Mouse (Mus musculus) embryo, embryonic 9.5 days (tissue): ENCODE data around the gene Psg16.
"Not testable (repeated sequence)": the region's sequence is repeated elsewhere in the genome, so short reads cannot be mapped to it uniquely, and the experiment has no call there.

Experiments used
- DNase-seq: peaks from one replicate; pipeline ENCODE4 v3.0.0-alpha.2; 2017; ENCODE audit errors: extremely low spot score

Gene Psg16

DNA sequence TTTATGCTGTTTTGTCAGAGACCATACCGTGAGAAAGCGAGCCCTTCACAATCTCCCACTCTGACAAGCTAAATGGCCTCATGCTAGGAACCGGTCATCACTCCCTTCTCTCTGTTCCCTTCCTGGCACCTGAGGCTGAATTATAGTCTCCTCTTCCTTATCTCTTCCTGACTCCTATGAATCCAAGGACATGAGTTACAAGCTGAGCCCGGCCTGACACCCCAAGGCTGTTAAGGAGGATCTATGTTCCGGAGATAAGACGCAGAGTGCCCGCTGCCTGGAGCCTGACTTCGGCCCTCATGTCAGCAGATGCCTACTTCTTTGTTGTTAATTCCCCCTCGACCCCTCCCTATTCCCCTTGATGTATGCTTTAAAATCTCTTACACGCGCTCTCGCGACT is 27.8 kb downstream of the Psg16 start:
- DNase-seq, result not testable (repeated sequence)

DNA sequence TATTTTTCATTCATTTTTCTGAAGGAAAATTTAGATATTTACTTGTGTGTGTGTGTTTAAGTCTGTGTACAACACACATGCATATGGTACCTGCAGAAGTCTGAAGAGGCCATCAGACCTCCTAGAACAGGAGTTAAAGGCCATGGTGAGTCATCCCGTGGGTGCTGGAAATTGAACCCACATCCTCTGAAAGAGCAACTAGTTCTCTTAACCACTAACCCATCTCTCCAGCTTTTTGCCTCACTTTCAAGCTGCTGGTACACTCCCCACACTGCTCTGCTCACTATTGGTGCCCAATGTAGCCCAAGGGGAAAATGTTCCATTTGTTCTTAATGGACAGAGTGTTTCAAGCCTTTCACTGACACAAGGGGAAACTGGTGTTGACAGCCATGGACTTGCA is 61.5 kb downstream of the Psg16 start:
- no peak for DNase-seq

DNA sequence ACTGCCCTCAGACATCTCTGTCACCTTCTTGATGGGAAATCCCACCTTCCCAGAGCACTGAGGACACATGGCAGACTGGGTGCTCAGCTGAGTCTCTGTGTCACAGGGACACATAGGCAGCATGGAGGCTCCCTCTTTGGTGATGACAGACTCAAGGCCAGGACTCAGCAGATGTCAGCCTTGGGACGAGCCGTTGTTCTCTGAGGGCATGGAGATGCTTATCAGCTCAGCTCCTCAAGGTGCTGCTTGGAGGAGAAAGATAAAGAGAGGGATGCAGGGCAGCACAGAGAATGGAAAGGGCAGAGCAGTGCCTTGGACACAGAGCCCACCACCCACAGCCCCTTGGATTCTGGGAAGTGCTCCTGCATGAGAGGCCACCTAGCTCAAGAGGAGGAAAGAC is 76.1 kb downstream of the Psg16 start, which contains the start of gene Ceacam3:
Gene Ceacam3, plus strand, starts transcription at position 352 of the 400 bp plus-strand sequence.
- no peak for DNase-seq

DNA sequence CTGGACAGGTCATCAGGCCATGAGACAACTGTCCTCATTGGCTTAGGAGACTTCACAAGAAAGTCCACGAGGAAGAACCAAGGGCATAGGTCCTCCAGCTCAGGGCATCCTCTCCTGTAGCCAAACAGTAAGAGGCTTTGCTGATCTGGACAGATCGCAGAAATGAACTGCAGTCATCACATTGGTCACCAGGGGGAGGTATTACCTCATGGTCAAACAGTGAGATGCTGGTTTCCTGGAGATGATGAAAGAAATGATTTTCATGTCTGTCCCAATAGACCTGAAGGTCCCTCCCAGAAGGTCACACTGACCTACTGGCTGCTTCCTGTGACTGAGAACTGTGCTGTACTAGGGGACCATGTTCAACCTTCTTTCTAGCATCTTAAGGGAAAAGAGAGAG is 81.8 kb downstream of the Psg16 start:
- DNase-seq, result peak; percentile 15

DNA sequence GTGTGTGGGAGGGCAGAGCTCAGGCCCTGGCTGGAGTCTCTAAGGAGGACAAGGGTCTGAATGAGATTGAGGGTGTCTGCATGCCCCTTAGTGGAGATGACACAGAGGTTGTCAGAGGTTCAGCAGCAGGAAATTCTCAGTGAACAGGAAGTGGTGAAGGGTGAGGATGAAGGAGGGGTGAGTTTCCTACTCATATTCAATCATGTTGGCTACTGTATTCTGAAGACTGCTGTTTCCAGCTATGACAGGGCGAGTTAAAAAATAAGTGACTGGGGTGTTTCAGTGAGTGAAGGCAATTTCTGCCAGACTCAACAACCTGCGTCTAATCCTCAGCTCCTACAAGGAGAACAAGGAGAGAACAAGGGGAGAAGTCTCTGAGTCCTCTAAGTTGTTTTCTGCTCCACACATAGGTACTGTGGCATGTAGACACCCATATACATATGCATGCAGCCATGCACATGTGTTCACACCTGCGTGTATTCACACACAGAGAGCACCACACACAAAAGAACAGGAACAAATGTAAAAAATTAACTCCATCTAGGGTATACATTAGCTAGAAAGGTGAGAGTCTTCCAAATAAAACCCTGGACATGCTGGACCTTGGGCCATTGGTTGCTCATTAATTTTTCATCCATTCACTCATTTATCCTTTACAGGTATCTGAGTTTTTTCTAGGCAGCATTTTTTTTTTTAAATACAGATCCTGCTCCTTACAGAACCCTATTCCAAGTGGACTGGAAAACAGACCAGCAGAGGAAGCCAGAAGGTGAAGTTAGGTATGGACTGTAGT is 83.2 kb downstream of the Psg16 start:
- DNase-seq, result no peak

DNA sequence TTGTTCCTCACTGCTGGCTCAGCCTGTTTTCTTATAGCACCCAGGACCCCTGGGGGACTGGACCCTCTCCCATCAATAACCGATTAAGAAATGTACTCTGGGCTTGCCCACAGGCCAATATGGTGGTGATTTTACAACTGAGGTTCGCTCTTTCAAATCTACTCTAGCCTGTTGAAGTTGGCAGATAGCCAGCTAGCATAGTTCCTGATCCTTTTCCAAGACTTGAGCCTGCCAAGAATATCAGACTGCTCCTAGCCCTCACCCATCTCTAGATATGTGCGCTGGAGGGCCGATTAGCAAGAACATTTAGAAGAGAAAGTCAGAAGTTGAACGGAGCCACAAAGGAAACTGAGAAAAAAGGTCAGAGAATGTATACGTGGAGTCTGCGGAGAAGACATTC is 85.2 kb downstream of the Psg16 start:
- DNase-seq, result no peak

DNA sequence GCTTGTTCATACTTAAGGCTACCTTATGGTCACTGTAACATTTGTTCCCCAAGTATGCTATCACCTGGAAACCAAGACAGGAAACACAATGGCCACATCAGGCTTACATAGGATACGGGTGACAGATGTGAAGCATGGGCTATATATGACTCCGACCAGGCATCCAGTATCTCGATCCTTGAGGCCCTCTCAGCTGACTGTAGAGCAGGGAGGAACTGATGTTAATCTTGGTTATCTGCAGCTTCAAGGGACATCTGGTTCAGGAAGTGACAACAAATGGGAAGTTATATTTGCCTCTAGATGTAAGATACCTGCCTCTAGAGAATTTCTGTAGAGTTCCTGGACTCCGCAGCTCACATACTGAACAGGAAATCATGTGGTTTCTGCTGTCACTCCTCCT is 98.0 kb downstream of the Psg16 start:
- no peak for DNase-seq
